Mouse (Mus musculus): ENCODE results near the gene Gm867. TPM values are rescaled to one million over a fixed set of nuclear protein-coding genes. Genes with fewer than 3 reads are reported as not detected.

Gene Gm867
- polyA plus RNA-seq, 1 experiment from 2014 or later = 0.51 TPM

- no peak overlapping the region for H3K27ac ChIP-seq (ENCODE audit: low read length)
- no peak overlapping the region for H3K4me2 ChIP-seq (ENCODE audit: low read depth, low read length)
- no peaks in the 10 kb centered on the region for H3K9me3 ChIP-seq (ENCODE audit: control insufficient read depth, low read length)
- no peak overlapping the region for H3K4me3 ChIP-seq (ENCODE audit: low read length)
- peaks cover 40% of the 10 kb centered on the region for H3K36me3 ChIP-seq (ENCODE audit: control insufficient read depth, insufficient read depth, low read length)
- H3K27me3 ChIP-seq (replicated peaks; ENCODE audit: control insufficient read depth, insufficient read depth, low read length) = no peaks in the 10 kb centered on the region
- WGBS = 87% methylated on average over 4 of the region's 4 CpGs
- no peak for ATAC-seq
- H3K4me1 ChIP-seq (ENCODE audit: control insufficient read depth, insufficient read depth, low read length) = no peaks in the 10 kb centered on the region
- H3K9ac ChIP-seq (ENCODE audit: low read depth, low read length) = no peak overlapping the region
Measured at GRCm38 (mm10) chr10:75906882-75907281, 33.6 kb downstream of the Gm867 start.

- no peak overlapping the region for H3K27ac ChIP-seq (ENCODE audit: low read length)
- H3K9me3 ChIP-seq (ENCODE audit: control insufficient read depth, low read length) = no peaks in the 10 kb centered on the region
- H3K4me3 ChIP-seq (ENCODE audit: low read length) = no peak overlapping the region
- no peak overlapping the region for H3K9ac ChIP-seq (ENCODE audit: low read depth, low read length)
- WGBS = 86% methylated on average over 5 of the region's 5 CpGs
- peaks cover 31% of the 10 kb centered on the region for H3K36me3 ChIP-seq (ENCODE audit: control insufficient read depth, insufficient read depth, low read length)
- ATAC-seq = no peak
- no peaks in the 10 kb centered on the region for H3K27me3 ChIP-seq (replicated peaks; ENCODE audit: control insufficient read depth, insufficient read depth, low read length)
- H3K4me2 ChIP-seq (ENCODE audit: low read depth, low read length) = no peak overlapping the region
- no peaks in the 10 kb centered on the region for H3K4me1 ChIP-seq (ENCODE audit: control insufficient read depth, insufficient read depth, low read length)
Measured at GRCm38 (mm10) chr10:75904391-75904790, 36.1 kb downstream of the Gm867 start.

DNA sequence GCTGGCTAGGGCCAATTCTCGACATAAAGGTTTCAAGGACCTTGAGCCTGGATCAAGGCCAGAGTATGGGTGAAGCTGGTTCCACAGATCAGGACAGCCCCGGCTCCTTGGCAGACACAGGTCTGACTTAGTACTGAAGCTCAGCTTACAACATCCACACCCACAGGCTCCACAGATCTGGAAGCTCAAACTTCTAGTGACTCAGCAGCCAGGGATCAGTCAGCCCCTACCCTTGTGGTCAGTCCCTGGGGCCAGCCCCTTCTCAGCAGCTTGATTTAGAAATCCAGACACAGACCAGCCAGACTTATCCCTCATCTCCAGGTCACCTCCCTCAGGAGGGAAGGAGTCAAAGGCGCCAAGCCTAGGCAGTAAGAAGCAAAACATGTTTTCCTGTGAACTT lies 41.6 kb downstream of the Gm867 start:
- no peaks in the 10 kb centered on the region for H3K4me1 ChIP-seq (ENCODE audit: control insufficient read depth, insufficient read depth, low read length)
- H3K4me3 ChIP-seq (ENCODE audit: low read length) = no peak overlapping the region
- H3K36me3 ChIP-seq (ENCODE audit: control insufficient read depth, insufficient read depth, low read length) = peaks cover 29% of the 10 kb centered on the region
- no peak overlapping the region for H3K9ac ChIP-seq (ENCODE audit: low read depth, low read length)
- H3K27ac ChIP-seq (ENCODE audit: low read length) = no peak overlapping the region
- H3K9me3 ChIP-seq (ENCODE audit: control insufficient read depth, low read length) = no peaks in the 10 kb centered on the region
- 0 out of 2 replicates have a peak, but pooled peaks have one; percentile 7 for ATAC-seq
- H3K27me3 ChIP-seq (replicated peaks; ENCODE audit: control insufficient read depth, insufficient read depth, low read length) = no peaks in the 10 kb centered on the region
- no peak overlapping the region for H3K4me2 ChIP-seq (ENCODE audit: low read depth, low read length)
- WGBS = 55% methylated on average over 3 of the region's 3 CpGs

DNA sequence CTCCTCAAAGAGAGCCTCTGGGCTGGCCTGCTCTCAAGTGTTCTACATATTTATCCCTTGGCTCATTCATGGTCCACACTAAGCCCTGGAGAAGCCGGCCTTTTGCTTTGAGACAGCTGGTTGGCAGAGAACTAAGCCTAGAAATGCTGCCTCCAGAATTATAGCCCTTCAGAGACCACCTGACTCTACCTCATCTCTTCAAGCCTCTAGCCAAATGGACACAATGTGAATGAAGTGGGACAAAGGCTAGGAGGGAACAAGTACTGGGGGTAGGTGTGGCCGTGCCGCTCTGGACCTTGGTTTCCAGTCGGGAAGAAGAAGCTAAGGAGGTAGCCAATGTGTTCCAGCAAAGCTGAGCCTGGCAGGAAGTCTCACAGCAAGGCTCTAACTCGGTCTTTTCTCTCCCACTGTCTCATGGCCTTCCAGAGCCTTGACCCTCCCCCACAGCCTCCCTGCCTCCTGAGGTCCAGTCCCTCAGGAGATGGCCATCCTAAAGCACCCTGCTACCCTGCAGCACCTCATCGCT lies 42.4 kb downstream of the Gm867 start:
- no peaks in the 10 kb centered on the region for H3K9me3 ChIP-seq (ENCODE audit: control insufficient read depth, low read length)
- no peak overlapping the region for H3K9ac ChIP-seq (ENCODE audit: low read depth, low read length)
- peaks cover 5% of the 10 kb centered on the region for H3K4me1 ChIP-seq (ENCODE audit: control insufficient read depth, insufficient read depth, low read length)
- H3K4me2 ChIP-seq (ENCODE audit: low read depth, low read length) = no peak overlapping the region
- peaks cover 25% of the 10 kb centered on the region for H3K36me3 ChIP-seq (ENCODE audit: control insufficient read depth, insufficient read depth, low read length)
- no peak for ATAC-seq
- 81% methylated on average over 6 of the region's 6 CpGs for WGBS
- no peak overlapping the region for H3K4me3 ChIP-seq (ENCODE audit: low read length)
- H3K27me3 ChIP-seq (replicated peaks; ENCODE audit: control insufficient read depth, insufficient read depth, low read length) = no peaks in the 10 kb centered on the region
- no peak overlapping the region for H3K27ac ChIP-seq (ENCODE audit: low read length)

GRCm38 (mm10) chr10:75897373-75897772 lies 43.1 kb downstream of the Gm867 start:
- Histone ChIP-seq H3K4me1 (ENCODE audit: control insufficient read depth, insufficient read depth, low read length) (peaks cover 5% of the 10 kb centered on the region), H3K9me3 (ENCODE audit: control insufficient read depth, low read length) (no peaks in the 10 kb centered on the region), H3K4me3 (ENCODE audit: low read length) (no peak overlapping the region), H3K9ac (ENCODE audit: low read depth, low read length) (no peak overlapping the region), H3K36me3 (ENCODE audit: control insufficient read depth, insufficient read depth, low read length) (peaks cover 21% of the 10 kb centered on the region), H3K27me3 (replicated peaks; ENCODE audit: control insufficient read depth, insufficient read depth, low read length) (no peaks in the 10 kb centered on the region), H3K4me2 (ENCODE audit: low read depth, low read length) (no peak overlapping the region), H3K27ac (ENCODE audit: low read length) (no peak overlapping the region)
- 38% methylated on average over 6 of the region's 6 CpGs for WGBS
- ATAC-seq = no peak

DNA sequence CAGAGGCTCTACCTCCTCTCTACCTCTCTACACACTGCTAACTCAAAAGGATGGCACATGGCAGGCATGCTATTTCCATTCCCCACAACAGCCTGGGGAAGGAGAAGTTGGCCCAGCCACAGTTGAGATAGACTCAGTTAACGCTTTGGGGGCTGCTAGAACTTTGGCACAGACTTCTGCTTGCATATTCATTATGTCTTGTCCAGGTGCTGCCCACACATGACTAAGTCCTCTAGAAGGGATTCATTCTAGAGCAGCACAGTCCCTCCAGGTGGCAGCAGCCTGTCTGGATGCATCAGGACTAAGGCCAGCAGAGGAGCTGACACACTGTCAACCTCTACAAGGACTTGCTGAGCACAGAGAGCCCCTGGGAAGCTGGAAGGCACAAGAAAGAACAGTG lies 44.3 kb downstream of the Gm867 start:
- WGBS = 90% methylated on average over 1 of the region's 1 CpGs
- H3K27me3 ChIP-seq (replicated peaks; ENCODE audit: control insufficient read depth, insufficient read depth, low read length) = no peaks in the 10 kb centered on the region
- no peak overlapping the region for H3K9ac ChIP-seq (ENCODE audit: low read depth, low read length)
- H3K4me1 ChIP-seq (ENCODE audit: control insufficient read depth, insufficient read depth, low read length) = peaks cover 5% of the 10 kb centered on the region
- peaks cover 14% of the 10 kb centered on the region for H3K36me3 ChIP-seq (ENCODE audit: control insufficient read depth, insufficient read depth, low read length)
- H3K4me3 ChIP-seq (ENCODE audit: low read length) = no peak overlapping the region
- no peak overlapping the region for H3K4me2 ChIP-seq (ENCODE audit: low read depth, low read length)
- H3K9me3 ChIP-seq (ENCODE audit: control insufficient read depth, low read length) = no peaks in the 10 kb centered on the region
- ATAC-seq = no peak
- H3K27ac ChIP-seq (ENCODE audit: low read length) = no peak overlapping the region

GRCm38 (mm10) chr10:75895730-75896129 lies 44.7 kb downstream of the Gm867 start:
- no peak for ATAC-seq
- Histone ChIP-seq H3K4me2 (ENCODE audit: low read depth, low read length) (no peak overlapping the region), H3K36me3 (ENCODE audit: control insufficient read depth, insufficient read depth, low read length) (peaks cover 13% of the 10 kb centered on the region)

GRCm38 (mm10) chr10:75894601-75895000 lies 45.9 kb downstream of the Gm867 start:
- Histone ChIP-seq H3K27me3 (replicated peaks; ENCODE audit: control insufficient read depth, insufficient read depth, low read length) (no peaks in the 10 kb centered on the region), H3K36me3 (ENCODE audit: control insufficient read depth, insufficient read depth, low read length) (peaks cover 10% of the 10 kb centered on the region; the same call in 1 of the 2 replicates), H3K4me1 (ENCODE audit: control insufficient read depth, insufficient read depth, low read length) (peaks cover 6% of the 10 kb centered on the region), H3K27ac (ENCODE audit: low read length) (no peak overlapping the region), H3K4me3 (ENCODE audit: low read length) (no peak overlapping the region), H3K4me2 (ENCODE audit: low read depth, low read length) (no peak overlapping the region), H3K9ac (ENCODE audit: low read depth, low read length) (no peak overlapping the region), H3K9me3 (ENCODE audit: control insufficient read depth, low read length) (no peaks in the 10 kb centered on the region)
- 77% methylated on average over 6 of the region's 6 CpGs for WGBS
- ATAC-seq = no peak

More at GRCm38 (mm10) chr10:75895730-75896129, 44.7 kb downstream of the Gm867 start:
- Histone ChIP-seq H3K27ac (ENCODE audit: low read length) (no peak overlapping the region), H3K9ac (ENCODE audit: low read depth, low read length) (no peak overlapping the region), H3K27me3 (replicated peaks; ENCODE audit: control insufficient read depth, insufficient read depth, low read length) (no peaks in the 10 kb centered on the region), H3K4me1 (ENCODE audit: control insufficient read depth, insufficient read depth, low read length) (peaks cover 5% of the 10 kb centered on the region), H3K9me3 (ENCODE audit: control insufficient read depth, low read length) (no peaks in the 10 kb centered on the region), H3K4me3 (ENCODE audit: low read length) (no peak overlapping the region)
- 93% methylated on average over 5 of the region's 5 CpGs for WGBS

GRCm38 (mm10) chr10:75893089-75893750 lies 47.3 kb downstream of the Gm867 start, which contains the start of gene Derl3:
Gene Derl3 (plus strand): TSS chr10:75893413.
- Histone ChIP-seq H3K9me3 (ENCODE audit: control insufficient read depth, low read length) (no peaks in the 10 kb centered on the region), H3K27ac (ENCODE audit: low read length) (no peak within 1 kb of the TSS), H3K4me2 (ENCODE audit: low read depth, low read length) (peak within 1 kb of the TSS; percentile 95), H3K4me3 (ENCODE audit: low read length) (peak within 1 kb of the TSS; percentile 52), H3K27me3 (replicated peaks; ENCODE audit: control insufficient read depth, insufficient read depth, low read length) (no peaks in the 10 kb centered on the region), H3K36me3 (ENCODE audit: control insufficient read depth, insufficient read depth, low read length) (peaks cover 10% of the 10 kb centered on the region; the same call in 1 of the 2 replicates), H3K4me1 (ENCODE audit: control insufficient read depth, insufficient read depth, low read length) (peaks cover 11% of the 10 kb centered on the region), H3K9ac (ENCODE audit: low read depth, low read length) (peak within 1 kb of the TSS; percentile 63)
- peak; percentile 100 for ATAC-seq
- whole genome bisulfite sequencing = 1% methylated on average over 51 of the region's 51 CpGs

Data from intestine, embryonic 16.5 days (tissue).